Mouse (Mus musculus): ENCODE measurements at regions not wholly inside any gene's neighbourhood (a gene's known extent, or its start where the extent isn't known, plus 50 kb on each side); places are given as distances from the start of the nearest gene placed in this dataset.

- 63% methylated on average over 7 of the region's 7 CpGs for WGBS
- no peak for ATAC-seq (replicated peaks; ENCODE audit: insufficient number of reproducible peaks, insufficient read depth, low FRiP score, low read depth)
- Histone ChIP-seq H3K4me1 (replicated peaks) (no peaks in the 10 kb centered on the region), H3K9ac (no peak overlapping the region), H3K27ac (no peak overlapping the region), H3K36me3 (no peaks in the 10 kb centered on the region), H3K27me3 (no peaks in the 10 kb centered on the region), H3K4me3 (no peak overlapping the region), H3K9me3 (replicated peaks) (no peaks in the 10 kb centered on the region), H3K4me2 (no peak overlapping the region)
These were observed 66.7 kb upstream of the Zdhhc25 start for GRCm38 (mm10) chr15:88533354-88533753.

GRCm38 (mm10) chr15:88535516-88535915 lies 64.6 kb upstream of the Zdhhc25 start:
- Histone ChIP-seq H3K4me2 (no peak overlapping the region), H3K4me1 (replicated peaks) (no peaks in the 10 kb centered on the region), H3K9ac (no peak overlapping the region), H3K27me3 (no peaks in the 10 kb centered on the region), H3K36me3 (no peaks in the 10 kb centered on the region), H3K4me3 (no peak overlapping the region), H3K27ac (no peak overlapping the region), H3K9me3 (replicated peaks) (no peaks in the 10 kb centered on the region)
- no peak for ATAC-seq (replicated peaks; ENCODE audit: insufficient number of reproducible peaks, insufficient read depth, low FRiP score, low read depth)
- WGBS: 59% methylated on average over 2 of the region's 2 CpGs

GRCm38 (mm10) chr15:88537190-88537589 lies 62.9 kb upstream of the Zdhhc25 start:
- Histone ChIP-seq H3K9ac (no peak overlapping the region), H3K9me3 (replicated peaks) (no peaks in the 10 kb centered on the region), H3K27ac (no peak overlapping the region), H3K4me1 (replicated peaks) (no peaks in the 10 kb centered on the region), H3K4me3 (no peak overlapping the region), H3K27me3 (no peaks in the 10 kb centered on the region), H3K4me2 (no peak overlapping the region), H3K36me3 (no peaks in the 10 kb centered on the region)
- ATAC-seq (replicated peaks; ENCODE audit: insufficient number of reproducible peaks, insufficient read depth, low FRiP score, low read depth): no peak
- WGBS: 20% methylated on average over 10 of the region's 10 CpGs

GRCm38 (mm10) chr15:88542567-88542966 lies 57.5 kb upstream of the Zdhhc25 start:
- no peaks in the 10 kb centered on the region for H3K9me3 ChIP-seq (replicated peaks)
- no peaks in the 10 kb centered on the region for H3K36me3 ChIP-seq
- H3K27me3 ChIP-seq: no peaks in the 10 kb centered on the region
- no peak overlapping the region for H3K27ac ChIP-seq
- WGBS: 56% methylated on average over 2 of the region's 2 CpGs
- no peaks in the 10 kb centered on the region for H3K4me1 ChIP-seq (replicated peaks)
- ATAC-seq (replicated peaks; ENCODE audit: insufficient number of reproducible peaks, insufficient read depth, low FRiP score, low read depth): no peak
- H3K4me2 ChIP-seq: no peak overlapping the region
- no peak overlapping the region for H3K4me3 ChIP-seq
- H3K9ac ChIP-seq: no peak overlapping the region

- WGBS: 61% methylated on average over 5 of the region's 5 CpGs
- no peaks in the 10 kb centered on the region for H3K4me1 ChIP-seq (replicated peaks)
- no peaks in the 10 kb centered on the region for H3K27me3 ChIP-seq
- no peak overlapping the region for H3K27ac ChIP-seq
- H3K9me3 ChIP-seq (replicated peaks): no peaks in the 10 kb centered on the region
- ATAC-seq (replicated peaks; ENCODE audit: insufficient number of reproducible peaks, insufficient read depth, low FRiP score, low read depth): no peak
- H3K9ac ChIP-seq: no peak overlapping the region
- H3K4me2 ChIP-seq: no peak overlapping the region
- H3K4me3 ChIP-seq: no peak overlapping the region
- no peaks in the 10 kb centered on the region for H3K36me3 ChIP-seq
These were observed 55.9 kb upstream of the Zdhhc25 start for GRCm38 (mm10) chr15:88544216-88544615.

- 48% methylated on average over 6 of the region's 6 CpGs for WGBS
- ATAC-seq (replicated peaks; ENCODE audit: insufficient number of reproducible peaks, insufficient read depth, low FRiP score, low read depth): no peak
These were observed 51.8 kb upstream of the Zdhhc25 start for GRCm38 (mm10) chr15:88548261-88548660.

More at GRCm38 (mm10) chr15:88548261-88548660, 51.8 kb upstream of the Zdhhc25 start:
- Histone ChIP-seq H3K4me2 (no peak overlapping the region), H3K9me3 (replicated peaks) (no peaks in the 10 kb centered on the region), H3K9ac (no peak overlapping the region), H3K4me1 (replicated peaks) (no peaks in the 10 kb centered on the region), H3K36me3 (no peaks in the 10 kb centered on the region), H3K4me3 (no peak overlapping the region), H3K27me3 (no peaks in the 10 kb centered on the region), H3K27ac (no peak overlapping the region)

All from heart, embryonic 15.5 days (tissue).